Mouse (Mus musculus): ENCODE data around the gene Zc3h18. TPM values are rescaled to one million over a fixed set of nuclear protein-coding genes. Genes with fewer than 3 reads are reported as not detected.
A peak's percentile ranks its signal among the peaks of the same experiment; 100 is the strongest.

Gene Zc3h18
- polyA plus RNA-seq, 1 experiment = 35.3 TPM

DNA sequence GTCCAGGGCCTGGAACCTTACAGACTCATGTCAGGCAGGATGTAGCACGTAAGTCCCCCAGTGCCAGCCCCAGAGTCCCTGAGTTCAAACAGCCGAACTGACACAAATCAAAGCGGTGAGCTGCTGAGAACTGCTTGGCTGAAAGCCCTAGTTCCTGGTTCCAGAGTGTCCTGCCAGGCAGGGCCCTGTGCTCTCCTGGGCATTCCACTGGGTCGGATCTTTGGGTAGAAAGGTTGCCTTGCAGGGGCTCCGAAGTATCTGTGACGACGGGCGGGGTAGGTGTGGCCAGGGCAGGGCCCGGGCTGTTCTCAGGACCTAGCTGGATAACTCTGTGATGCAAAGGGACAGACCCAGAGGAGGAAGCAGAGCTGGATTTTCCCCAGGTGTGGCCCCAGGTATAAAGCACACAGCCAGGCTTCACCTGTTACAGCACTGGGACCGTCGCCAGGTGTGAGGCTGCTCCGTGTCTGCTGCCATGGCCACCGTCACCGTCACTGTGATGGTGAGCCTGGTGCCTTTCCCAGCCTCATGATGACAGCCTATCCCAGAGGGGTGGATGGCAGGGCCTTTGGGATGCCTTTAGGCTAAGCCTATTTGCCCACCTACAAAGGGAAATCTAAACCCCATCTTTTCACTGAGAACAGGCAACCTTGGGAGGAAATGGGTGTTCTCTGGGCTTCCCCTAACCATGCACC, 45.1 kb downstream of the Zc3h18 start, which contains the start of gene Il17c:
Il17c (plus strand) TSS at position 645 of the 695 bp plus-strand sequence.
- Histone ChIP-seq H3K4me3 (ENCODE audit: insufficient read depth, low read length) (no peak within 1 kb of the TSS), H3K27ac (ENCODE audit: insufficient read depth, low read depth, low read length) (no peak within 1 kb of the TSS), H3K4me1 (ENCODE audit: control insufficient read depth, insufficient read depth, low read length) (peaks cover 6% of the 10 kb centered on the region)
- TF ChIP-seq POLR2A (IDR thresholded peaks at IDR 0.05; ENCODE audit: borderline replicate concordance, low read depth, low read length) (no peak), CTCF (IDR thresholded peaks at IDR 0.05; ENCODE audit: low read depth, low read length) (no peak)

DNA sequence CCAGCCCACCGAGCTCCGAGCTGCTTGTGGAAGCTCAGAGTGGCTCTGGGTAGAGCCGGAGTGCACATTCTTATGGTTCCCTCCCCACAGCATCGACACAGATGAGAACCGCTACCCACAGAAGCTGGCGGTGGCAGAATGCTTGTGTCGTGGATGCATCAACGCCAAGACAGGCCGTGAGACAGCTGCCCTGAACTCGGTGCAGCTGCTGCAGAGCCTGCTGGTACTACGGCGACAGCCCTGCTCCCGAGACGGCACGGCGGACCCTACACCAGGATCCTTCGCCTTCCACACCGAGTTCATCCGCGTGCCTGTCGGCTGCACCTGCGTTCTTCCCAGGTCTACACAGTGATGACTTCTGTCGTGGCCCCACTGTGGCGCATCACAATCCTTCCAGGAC, 46.8 kb downstream of the Zc3h18 start:
- Histone ChIP-seq H3K4me1 (ENCODE audit: control insufficient read depth, insufficient read depth, low read length) (peaks cover under 1% of the 10 kb centered on the region; the same call in 1 of the 2 replicates), H3K27ac (ENCODE audit: insufficient read depth, low read depth, low read length) (no peak overlapping the region)
- TF ChIP-seq CTCF (IDR thresholded peaks at IDR 0.05; ENCODE audit: low read depth, low read length) (no peak), POLR2A (IDR thresholded peaks at IDR 0.05; ENCODE audit: borderline replicate concordance, low read depth, low read length) (no peak)

DNA sequence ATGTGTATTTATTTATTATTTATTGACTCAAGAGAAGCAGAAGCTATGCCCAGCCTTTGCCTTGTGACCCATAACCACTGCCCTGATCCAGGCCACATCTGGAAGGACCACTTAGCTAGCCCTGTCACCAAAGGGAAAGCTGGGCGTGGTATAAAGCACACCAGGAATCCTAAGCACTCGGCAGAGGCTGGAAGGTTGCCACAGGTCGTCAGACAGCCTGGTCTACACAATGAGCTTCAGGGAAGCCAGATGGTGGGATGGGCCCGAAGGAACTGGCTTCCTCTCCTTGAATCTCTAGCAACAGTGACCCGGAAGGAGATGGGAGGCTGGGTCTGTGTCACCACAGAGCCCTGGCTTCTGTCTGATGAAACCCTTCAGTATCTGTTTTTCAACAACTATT, 47.2 kb downstream of the Zc3h18 start:
- no peak for TF ChIP-seq POLR2A (IDR thresholded peaks at IDR 0.05; ENCODE audit: borderline replicate concordance, low read depth, low read length)
- peaks cover 2% of the 10 kb centered on the region for H3K4me1 ChIP-seq (ENCODE audit: control insufficient read depth, insufficient read depth, low read length)
- no peak overlapping the region for H3K27ac ChIP-seq (ENCODE audit: insufficient read depth, low read depth, low read length)

More for the DNA sequence above, 46.8 kb downstream of the Zc3h18 start:
- no peak overlapping the region for H3K4me3 ChIP-seq (ENCODE audit: insufficient read depth, low read length)

DNA sequence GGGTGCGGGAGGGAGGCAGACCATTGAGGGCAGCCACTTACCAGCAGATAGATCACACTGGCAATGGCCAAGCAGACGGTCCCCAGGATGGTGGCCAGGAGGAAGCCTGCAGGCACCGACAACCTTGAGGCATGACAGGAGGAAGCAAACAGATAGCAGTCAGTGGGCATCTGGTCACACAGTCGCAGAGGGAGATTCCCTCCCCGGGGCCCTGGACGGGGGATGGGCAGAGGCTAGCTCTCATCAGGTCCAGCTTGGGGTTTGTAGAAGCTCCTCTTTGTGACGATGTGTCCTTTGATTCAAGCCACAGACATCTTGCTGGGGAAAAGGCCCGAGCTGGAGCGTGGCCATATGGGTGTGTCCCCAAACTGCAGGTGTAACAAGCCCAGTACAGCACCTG, 49.7 kb downstream of the Zc3h18 start:
- H3K27ac ChIP-seq (ENCODE audit: insufficient read depth, low read depth, low read length) = no peak overlapping the region
- peaks cover 15% of the 10 kb centered on the region for H3K4me1 ChIP-seq (ENCODE audit: control insufficient read depth, insufficient read depth, low read length)
- TF ChIP-seq CTCF (IDR thresholded peaks at IDR 0.05; ENCODE audit: low read depth, low read length) (no peak), POLR2A (IDR thresholded peaks at IDR 0.05; ENCODE audit: borderline replicate concordance, low read depth, low read length) (no peak)
- H3K4me3 ChIP-seq (ENCODE audit: insufficient read depth, low read length) = no peak overlapping the region

More for the DNA sequence above, 47.2 kb downstream of the Zc3h18 start:
- H3K4me3 ChIP-seq (ENCODE audit: insufficient read depth, low read length) = no peak overlapping the region

DNA sequence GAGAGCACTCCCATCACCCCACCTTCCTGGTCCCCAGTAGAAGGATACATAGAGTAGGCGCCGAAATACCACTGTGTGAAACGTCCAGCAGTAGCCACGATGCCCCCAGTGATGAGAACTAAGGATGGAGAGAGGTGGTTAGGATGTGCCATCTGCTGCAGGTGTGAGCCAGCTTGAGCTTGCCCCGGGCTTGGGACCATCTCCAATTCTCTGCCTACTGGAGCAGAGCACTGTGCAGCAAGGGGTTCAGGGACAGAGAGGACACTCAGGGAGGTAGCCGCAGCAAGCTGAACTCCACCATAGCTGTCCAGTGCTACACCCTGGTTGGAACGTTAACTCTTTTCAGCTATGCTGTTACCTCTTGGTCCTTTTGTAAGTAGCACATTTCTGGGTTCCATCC, 51.2 kb downstream of the Zc3h18 start:
- Histone ChIP-seq H3K27ac (ENCODE audit: insufficient read depth, low read depth, low read length) (no peak overlapping the region), H3K4me3 (ENCODE audit: insufficient read depth, low read length) (no peak overlapping the region), H3K4me1 (ENCODE audit: control insufficient read depth, insufficient read depth, low read length) (peaks cover 17% of the 10 kb centered on the region)
- no peak for TF ChIP-seq CTCF (IDR thresholded peaks at IDR 0.05; ENCODE audit: low read depth, low read length)
- no peak for TF ChIP-seq POLR2A (IDR thresholded peaks at IDR 0.05; ENCODE audit: borderline replicate concordance, low read depth, low read length)

DNA sequence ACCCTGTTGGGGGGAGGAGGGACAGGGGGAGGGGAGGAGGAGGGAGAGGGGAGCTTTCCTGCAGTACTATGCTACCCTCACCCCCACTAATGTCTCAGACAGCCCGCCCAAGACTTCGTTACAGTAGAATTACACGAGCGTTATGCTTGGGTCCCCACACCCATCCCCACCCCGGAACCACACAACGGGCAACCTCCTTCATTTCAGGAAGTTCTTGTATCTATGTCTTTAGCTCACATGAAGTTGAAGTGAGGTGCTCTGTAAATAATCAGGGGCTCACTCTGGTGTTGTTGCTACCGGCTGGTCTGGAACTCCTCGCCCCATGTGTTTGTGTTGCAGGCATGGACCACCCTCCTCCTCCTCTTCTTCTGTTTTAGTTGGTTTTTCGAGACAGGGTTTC, 51.8 kb downstream of the Zc3h18 start:
- TF ChIP-seq CTCF (IDR thresholded peaks at IDR 0.05; ENCODE audit: low read depth, low read length) = no peak
- no peak for TF ChIP-seq POLR2A (IDR thresholded peaks at IDR 0.05; ENCODE audit: borderline replicate concordance, low read depth, low read length)
- Histone ChIP-seq H3K27ac (ENCODE audit: insufficient read depth, low read depth, low read length) (no peak overlapping the region), H3K4me1 (ENCODE audit: control insufficient read depth, insufficient read depth, low read length) (peaks cover 19% of the 10 kb centered on the region), H3K4me3 (ENCODE audit: insufficient read depth, low read length) (no peak overlapping the region)

DNA sequence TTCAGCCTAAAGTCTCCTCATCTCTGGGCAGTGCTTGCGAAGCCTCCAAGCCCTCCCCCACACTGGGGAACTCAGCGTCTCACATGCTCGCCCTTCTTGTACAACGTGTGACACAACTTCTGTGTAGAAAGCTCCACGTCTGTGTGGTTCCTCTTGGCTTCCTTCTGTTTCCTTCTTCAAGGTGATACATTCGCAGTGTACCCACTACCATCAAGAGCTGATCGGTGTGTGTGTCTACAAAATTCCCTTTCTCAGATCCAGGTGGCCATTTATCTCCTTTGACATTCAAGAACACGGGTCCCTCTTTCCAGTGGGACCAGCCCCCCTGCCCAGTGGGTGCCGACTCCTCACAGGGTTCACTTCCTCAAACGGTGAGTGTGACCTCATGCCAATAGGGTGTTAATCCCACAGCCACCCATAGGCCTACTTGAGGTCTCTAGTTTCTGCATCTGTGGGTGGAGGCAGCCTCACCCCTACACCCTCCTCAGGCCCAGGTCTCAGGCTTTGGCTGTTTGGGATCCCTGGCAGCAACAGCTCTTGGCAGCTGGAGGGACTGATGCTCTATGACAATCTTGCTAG, 53.7 kb downstream of the Zc3h18 start:
- peak overlapping the region; percentile 97 for H3K27ac ChIP-seq (ENCODE audit: insufficient read depth, low read depth, low read length)
- peaks cover 24% of the 10 kb centered on the region for H3K4me1 ChIP-seq (ENCODE audit: control insufficient read depth, insufficient read depth, low read length)
- TF ChIP-seq POLR2A (IDR thresholded peaks at IDR 0.05; ENCODE audit: borderline replicate concordance, low read depth, low read length) (no peak), CTCF (IDR thresholded peaks at IDR 0.05; ENCODE audit: low read depth, low read length) (no peak)
- peak overlapping the region; percentile 48 for H3K4me3 ChIP-seq (ENCODE audit: insufficient read depth, low read length)

DNA sequence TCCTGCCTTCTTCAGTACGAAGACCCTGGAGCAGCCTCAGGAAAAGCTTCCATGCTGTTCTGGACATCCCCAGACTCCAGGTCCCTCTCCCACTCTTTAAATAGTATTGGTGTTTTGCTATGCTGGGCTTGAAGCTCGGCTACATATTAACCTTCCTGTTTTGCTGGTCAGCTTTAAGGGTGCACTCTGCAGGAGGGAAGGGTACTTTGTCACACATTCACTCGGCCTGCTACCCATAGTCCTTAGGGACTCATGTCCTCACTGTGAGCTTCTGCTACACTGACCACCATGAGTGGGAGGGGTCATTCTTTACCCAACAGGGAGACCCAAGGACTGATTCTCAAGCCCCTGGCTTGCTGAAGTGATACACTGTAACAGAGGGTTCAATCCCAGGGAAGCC, 54.2 kb downstream of the Zc3h18 start:
- H3K27ac ChIP-seq (ENCODE audit: insufficient read depth, low read depth, low read length) = peak overlapping the region; percentile 97
- peak overlapping the region; percentile 38 for H3K4me3 ChIP-seq (ENCODE audit: insufficient read depth, low read length)
- peaks cover 24% of the 10 kb centered on the region for H3K4me1 ChIP-seq (ENCODE audit: control insufficient read depth, insufficient read depth, low read length)
- no peak for TF ChIP-seq CTCF (IDR thresholded peaks at IDR 0.05; ENCODE audit: low read depth, low read length)

DNA sequence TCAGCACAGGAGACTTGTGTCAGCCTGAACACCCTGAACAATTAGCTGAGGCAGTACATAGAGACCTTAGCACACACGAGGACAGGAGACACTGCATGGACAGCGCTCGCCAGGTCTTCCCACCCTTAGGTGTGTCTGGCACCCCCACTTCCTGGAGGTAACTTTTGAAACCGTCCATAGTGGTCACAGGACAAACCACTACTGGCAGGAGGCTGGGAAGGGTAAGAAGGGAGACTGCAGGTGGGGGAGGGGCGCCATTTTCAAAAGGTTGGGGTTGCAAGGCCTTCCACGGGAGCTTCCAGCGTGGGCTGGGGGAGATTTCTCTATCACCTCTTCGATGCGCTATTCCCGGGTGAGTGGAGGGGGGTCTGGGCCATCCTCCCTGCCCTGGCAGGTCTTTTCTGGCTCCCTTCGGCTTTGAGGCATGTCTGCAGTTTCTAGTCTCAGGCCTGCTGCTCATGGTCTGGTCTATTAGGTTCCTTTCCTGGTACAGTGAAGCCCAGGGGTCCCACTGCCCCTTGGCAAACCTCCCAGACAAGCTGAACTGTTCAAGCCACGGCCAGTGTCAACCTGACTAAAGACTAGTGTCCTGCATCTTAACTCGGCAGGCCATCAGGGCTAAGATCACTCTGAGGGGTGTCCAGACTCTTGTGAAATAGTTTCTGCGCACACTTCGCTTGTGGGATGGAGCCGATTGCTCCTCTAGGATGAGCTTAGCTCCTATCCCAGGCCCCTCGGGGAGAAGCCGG, 55.5 kb downstream of the Zc3h18 start:
- Histone ChIP-seq H3K4me1 (ENCODE audit: control insufficient read depth, insufficient read depth, low read length) (peaks cover 24% of the 10 kb centered on the region), H3K27ac (ENCODE audit: insufficient read depth, low read depth, low read length) (peak overlapping the region; percentile 97), H3K4me3 (ENCODE audit: insufficient read depth, low read length) (peak overlapping the region; percentile 89)
- TF ChIP-seq CTCF (IDR thresholded peaks at IDR 0.05; ENCODE audit: low read depth, low read length) = no peak
- TF ChIP-seq POLR2A (IDR thresholded peaks at IDR 0.05; ENCODE audit: borderline replicate concordance, low read depth, low read length) = no peak
